Mouse (Mus musculus) retina, postnatal 7 days (tissue): ENCODE results near the gene Llgl2.

Experiments used
- DNase-seq: peaks from one replicate; pipeline ENCODE4 v3.0.0-alpha.2; 2012; ENCODE audit warnings: low read depth, low spot score

The Llgl2 gene

DNA sequence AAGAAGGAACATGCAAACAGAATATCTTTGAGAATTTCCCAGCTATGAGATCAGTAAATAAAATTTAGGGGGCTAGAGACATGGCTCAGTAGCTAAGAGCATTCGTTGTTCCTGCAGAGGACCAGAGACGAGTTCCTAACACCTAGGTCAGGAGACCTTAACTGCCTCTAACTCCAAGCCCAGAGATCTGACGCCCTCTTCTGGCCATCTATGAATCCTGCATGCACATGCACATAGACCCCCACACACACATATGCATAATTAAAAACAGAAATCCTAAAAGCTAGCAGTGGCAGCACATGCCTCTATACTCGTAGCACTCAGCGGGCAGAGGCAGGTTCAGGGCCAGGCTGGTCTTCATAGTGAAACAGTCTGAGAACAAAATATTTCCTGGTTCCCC, 52.6 kb downstream of the Llgl2 start:
- no peak for DNase-seq

DNA sequence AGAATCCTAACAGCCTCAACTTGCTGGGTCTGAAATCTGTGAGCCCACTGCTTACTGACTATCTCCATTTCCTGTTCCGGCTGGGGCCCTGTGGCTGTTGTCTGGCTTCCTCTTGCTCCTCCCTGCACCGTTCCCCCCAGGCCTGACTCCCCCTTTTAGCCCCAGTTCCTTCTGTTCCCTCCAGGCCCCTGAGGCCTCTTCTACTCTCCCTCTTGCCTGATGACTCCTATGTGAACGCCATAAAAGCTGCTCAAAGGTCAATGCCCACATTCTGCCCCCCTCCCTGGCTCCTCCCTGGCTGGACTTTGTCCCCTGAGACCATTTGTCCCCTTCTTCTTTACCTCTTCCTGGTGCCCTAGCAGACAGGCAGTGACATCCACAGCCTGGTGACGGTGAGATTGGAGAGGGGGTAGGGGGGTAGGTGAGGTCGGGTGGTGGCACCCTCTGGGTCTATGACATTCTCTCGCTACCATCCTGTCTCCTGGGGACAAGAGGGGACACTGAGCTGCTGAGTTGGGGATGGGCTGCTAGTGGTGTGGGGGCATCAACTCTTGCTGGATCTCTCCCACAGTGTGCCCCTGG, 53.4 kb downstream of the Llgl2 start:
- no peak for DNase-seq

DNA sequence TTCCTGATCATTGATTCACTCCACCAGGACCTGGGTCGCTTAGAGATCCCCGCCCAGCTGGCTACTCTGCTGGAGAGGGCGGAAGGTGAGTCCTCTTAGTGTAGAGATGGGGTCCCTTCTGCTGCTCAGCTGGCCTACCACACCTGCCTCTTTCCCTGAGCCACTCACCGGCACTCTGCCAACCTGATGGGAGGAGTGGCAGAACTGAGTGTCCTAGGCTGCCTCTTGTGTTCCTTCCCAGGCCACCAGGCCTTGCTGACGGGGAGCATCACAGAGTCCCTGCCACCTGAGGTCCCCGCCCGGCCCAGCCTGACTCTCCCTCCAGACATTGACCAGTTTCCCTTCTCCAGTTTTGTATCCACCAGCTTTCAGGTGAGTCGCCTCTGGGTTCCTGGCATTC, 54.2 kb downstream of the Llgl2 start:
- no peak for DNase-seq

DNA sequence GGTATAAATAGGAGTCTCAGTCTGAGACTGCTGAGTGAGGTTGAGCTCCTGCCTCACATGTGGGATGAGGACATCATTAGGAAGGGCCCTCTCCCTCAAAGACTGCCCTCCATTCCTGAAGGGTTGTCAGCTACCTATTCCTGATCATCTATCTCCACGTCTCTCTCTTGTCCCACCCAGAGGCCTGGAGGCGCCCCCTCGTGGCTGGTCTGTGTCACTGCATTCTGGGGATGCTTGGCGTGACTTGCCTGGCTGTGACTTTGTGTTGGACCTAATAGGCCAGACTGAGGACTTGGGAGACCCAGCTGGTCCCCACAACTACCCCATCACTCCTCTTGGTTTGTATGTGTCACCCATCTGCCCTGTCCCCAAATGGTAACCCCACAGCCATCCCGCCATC, 57.2 kb downstream of the Llgl2 start:
- no peak for DNase-seq

DNA sequence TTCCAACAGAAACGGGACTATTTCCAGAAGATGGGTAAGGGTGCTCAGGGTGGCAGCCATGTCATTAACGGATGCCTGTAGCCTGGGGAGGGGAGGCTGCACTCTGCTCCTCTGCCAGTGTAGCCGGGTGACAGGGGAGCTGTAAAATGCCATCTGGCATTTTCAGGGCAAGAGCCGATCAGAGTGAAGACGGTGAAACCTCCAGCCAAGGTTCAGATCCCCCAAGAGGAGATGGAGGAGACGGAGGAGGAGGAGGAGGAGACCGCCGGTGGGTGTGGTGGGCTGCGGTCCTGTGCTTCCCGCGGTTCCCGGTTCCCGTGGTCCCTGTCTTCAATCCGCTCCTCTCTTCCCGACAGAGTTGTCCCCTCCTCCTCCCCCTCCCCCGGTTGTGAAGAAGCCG, 59.4 kb downstream of the Llgl2 start:
- no peak for DNase-seq

DNA sequence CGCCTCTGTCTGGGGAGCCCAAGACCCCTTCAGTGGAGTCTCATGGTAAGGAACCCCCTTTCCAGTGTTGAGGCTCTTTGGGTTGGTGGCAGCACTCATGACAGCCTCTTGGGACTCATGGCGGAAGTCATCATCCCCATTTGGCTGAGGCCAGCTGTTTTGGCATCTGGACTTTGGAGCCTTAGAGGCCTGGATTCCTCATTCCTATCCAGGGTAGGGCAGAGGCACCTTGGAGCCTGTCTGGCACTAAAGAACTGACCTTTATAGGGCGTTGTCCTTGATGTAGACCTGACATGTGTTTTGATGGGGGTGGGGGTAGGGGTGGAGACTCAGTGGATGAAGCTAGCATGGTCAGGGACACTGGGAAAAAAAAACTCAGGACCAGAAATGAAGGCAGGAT, 60.5 kb downstream of the Llgl2 start:
- no peak for DNase-seq

DNA sequence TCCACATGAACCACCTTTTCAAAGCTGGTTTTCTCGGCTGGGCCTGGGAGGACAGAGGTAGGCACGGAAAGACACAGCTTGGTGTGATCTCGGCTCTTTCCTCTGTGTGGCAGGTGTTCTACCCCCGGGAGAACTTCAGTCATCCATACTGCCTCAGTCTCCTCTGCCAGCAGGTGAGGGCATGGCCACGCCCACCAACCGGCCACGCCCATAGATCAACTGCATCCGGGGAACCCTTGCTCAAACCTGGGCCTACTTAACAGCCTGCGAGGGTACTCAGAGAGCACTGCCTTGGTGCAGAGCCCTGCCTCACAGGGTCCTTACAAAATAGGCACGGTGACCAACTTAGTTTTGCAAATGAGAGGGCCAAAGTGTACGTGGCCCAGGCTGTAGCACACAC, 61.4 kb downstream of the Llgl2 start:
- no peak for DNase-seq

DNA sequence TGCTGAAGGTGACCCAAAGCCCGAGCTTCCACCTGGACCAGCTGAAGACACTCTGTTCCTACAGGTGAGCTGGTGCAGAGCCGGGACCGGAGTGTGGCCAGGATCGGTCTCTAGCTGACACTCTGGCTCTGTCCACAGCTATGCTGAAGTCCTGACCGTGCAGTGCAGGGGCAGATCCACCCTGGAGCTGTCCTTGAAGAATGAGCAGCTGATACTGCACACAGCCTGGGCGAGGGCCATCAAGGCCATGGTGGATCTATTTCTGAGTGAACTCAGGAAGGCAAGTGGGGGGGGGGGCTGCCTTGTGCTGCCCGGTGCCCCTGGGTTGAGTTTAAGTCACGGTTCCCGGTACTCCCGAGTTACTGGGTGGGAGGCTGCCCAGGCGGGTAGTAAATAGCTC, 62.6 kb downstream of the Llgl2 start:
- DNase-seq: no peak

DNA sequence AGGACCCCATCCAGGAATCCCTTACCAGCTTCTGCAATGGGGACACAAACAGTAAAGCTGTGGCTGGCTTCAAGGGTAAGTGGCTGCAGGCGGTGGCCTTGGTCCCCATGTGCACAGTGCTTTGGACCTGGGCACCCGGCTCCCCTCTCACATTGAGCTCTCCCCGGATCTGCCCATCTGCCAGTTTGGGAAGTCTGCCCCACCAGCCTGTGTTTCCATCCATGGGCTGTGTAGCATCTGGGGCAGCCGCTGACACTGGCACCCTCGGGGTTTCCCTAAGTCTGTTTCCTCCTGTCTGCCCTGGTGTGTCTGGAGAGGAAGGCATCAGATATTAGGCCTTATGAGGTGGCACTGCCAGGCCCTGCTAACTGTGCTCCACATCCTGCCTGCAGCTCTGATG, 64.2 kb downstream of the Llgl2 start:
- no peak for DNase-seq

DNA sequence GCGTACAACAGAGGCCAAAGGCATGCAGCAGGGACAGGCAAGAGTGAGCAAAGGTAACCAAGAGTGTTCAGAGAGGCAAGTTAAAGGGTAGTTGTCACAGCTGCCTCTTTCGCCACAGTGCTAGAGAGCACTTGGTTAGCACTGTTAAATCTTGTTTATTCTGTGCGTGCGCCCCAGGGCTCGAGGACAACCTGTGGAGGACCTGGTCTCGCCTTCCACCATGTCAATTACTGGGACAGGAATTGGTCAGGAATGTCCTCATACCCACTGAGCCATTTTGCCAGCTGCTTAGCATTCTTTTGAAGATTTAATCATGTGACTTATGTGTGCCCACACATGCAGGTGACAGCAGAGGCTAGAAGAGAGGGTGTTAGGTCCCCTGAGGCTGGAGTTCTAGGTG, 65.3 kb downstream of the Llgl2 start:
- no peak for DNase-seq

DNA sequence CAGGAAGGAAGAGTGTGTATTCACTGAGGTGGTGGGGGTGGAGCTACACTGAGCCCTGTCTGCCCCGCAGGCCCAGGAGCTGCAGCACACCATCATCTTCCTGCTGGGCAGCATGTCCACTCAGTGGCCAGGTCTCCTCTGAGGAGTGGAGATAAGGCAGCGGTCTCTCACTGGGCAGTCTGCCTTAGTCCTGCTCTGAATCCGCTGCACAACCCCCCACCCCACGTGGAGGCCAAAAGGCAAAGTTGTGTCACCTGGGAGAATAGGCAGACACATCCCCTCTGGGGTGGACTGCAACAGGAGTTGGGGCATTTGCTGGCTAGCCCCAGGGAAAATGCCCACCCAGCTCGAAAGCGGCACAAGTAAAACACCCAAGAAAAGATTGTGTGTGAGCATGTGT, 68.4 kb downstream of the Llgl2 start:
- no peak for DNase-seq

DNA sequence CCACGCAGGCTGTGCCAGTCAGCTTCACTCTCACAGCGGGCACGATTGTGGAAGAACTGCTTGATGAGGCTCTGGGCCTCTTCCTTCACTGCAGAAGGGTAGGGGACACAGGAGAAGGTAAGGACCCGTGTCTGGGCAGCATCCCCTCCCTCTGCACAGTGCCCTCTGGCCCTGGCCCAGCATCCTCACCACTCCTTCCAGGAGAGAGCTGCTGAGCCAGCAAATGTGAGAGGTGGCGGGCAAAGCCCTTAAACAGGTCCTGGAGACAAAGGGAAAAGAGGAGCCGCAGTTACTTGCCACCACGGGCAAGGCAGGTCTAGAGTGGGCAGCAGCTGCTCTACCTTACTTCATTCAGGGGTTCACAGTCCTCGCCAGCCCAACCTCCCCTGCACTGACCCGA, 69.2 kb downstream of the Llgl2 start:
- no peak for DNase-seq

DNA sequence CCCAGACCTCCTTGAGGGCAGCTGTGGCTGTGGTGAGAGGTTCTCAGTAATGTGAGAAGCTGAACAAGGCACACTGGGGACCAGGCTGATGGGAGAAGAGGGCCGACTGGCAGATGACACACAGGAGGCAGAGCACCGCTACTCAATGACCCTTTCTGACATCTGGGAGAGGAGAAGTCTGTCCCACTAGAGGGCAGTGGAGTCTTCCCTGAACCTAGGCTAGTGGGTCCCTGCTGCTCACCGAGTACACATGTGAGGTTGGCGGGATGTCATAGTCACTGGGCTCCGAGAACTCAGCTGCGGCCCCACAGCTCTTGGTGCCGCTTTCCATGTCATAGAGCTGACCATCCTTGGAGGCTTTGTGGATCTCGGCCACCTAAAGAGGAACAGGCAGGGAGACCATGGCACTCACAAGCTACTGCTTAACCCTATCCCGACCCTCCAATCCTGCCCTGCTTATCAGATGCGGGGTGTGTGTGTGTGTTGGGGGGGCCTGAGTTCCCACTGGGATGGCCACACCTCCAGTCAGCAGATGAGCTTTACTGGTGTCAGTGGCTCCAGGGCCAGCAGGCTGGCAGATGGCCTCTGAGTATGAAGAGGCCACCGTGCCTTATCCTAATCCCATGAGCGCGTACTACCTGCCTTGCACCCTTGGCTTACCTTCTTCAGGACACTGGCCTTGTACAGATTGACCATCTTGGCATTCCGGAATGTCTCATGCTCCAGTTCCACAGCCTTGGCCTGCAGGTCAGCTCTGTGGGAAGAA, 71.1 kb downstream of the Llgl2 start:
- DNase-seq: peak; percentile 55

DNA sequence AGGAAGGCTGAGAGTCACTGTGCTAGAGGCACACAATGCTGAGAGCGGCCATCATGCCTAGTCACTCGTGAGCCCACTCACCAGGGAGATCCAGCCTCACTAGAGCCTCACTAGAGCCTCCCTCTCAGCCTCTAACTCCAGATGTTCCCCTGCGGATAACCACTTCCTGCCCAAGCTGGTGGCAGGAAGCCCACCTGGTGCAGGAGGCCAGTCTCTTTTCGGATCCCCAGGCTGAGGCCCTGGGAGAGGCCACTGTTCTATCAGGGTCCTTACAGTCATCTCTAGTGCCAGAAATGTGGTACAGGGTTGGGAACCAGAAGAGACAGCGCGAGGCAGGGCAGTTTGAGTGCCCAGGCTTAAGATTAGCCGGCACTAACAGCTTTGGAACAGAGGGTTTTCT, 74.6 kb downstream of the Llgl2 start:
- DNase-seq: no peak

DNA sequence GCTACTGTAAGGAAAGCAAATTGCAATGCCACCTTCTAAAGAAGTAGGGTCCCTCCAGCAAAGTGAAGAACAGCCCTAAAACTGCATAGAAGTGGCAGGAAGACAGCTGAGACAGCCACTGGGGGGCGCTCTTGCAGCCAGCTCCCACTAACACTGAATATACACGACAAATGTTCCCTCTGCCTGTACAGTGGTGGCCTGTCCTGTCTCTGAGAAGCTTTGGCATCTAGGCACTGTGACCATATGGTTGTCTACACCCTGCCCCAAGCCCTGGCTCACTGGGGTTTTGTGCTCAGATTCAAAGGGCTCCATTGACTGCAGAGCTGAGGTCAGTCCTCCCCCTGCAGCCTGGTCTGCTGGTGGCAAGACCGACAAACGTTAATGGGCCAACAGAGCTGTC, 75.0 kb downstream of the Llgl2 start:
- no peak for DNase-seq

DNA sequence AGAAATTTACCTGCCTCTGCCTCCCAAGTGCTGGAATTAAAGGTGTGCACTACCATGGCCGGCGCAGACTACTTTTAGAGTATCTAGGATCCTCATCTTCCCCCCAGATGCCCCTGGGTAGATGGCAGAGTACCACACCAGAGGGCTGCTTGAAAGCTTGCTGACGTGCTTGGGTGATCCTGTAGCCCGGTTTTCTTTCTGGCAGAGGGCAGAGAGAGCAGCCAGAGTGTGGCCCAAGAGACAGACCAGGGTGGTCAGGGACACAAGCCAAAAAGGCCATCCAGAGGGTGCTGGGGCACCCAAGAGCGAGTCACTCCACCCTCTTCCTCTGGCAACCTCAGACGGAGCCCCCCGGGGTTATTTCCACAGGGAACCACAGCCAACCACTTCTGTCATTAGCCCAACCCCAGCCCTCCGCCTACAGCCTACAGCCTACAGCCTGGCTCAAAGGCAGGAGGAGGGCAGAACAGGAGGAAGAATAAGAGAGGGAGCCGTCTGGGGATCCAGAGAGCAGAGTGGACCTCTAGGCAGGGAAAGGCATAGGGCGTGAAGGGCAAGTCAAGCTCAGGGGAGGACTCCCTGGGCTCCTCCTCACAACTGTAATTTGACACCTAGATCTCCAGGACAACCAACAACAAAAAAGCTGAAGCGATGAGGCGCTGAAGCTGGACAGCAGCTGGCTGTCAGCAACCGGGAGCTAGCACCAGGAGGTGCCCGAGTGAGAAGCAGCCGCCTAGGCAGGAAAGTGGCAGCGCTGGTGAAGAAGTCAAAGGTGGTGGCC, 75.8 kb downstream of the Llgl2 start, which contains the start of gene Smim5:
Gene Smim5 (plus strand): TSS at position 481 of the 781 bp plus-strand sequence.
- no peak for DNase-seq

DNA sequence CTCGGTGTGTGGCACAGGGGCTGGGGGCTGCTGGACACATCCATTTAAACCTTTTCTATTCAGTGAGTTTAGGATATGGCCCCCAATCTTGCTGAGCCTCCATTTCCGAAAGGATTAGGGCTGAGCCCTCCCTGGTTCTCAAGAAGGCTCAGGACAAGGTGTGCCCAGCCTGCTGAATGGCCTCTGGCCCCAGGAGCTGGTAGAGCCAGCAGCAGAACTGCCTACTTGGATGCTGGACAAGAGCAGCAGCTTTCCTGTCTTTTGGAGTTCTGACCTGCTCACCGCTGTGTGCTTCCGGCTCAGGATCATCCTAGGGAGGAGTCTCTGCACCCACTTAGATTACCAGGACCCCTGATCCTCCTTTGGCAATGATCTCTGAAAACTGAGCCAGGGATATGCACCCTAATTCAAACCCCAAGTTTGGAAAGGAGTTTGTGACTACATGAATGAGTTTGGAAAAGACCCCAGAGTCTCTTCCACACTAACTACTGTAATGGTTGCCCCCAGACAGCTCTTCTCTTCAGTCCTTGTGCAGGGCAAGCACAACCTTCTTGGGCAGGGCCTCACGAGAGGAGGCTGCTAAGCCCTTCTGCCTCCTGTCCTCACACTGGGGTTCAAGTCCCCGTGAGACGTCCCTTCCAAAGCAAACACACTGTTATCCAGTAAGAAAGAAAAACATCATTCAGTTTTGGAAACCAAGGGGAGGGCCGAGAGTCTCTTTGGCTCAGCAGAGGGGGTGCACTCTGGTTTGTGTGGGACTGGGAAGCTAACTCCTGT, 76.9 kb downstream of the Llgl2 start:
- DNase-seq: no peak

DNA sequence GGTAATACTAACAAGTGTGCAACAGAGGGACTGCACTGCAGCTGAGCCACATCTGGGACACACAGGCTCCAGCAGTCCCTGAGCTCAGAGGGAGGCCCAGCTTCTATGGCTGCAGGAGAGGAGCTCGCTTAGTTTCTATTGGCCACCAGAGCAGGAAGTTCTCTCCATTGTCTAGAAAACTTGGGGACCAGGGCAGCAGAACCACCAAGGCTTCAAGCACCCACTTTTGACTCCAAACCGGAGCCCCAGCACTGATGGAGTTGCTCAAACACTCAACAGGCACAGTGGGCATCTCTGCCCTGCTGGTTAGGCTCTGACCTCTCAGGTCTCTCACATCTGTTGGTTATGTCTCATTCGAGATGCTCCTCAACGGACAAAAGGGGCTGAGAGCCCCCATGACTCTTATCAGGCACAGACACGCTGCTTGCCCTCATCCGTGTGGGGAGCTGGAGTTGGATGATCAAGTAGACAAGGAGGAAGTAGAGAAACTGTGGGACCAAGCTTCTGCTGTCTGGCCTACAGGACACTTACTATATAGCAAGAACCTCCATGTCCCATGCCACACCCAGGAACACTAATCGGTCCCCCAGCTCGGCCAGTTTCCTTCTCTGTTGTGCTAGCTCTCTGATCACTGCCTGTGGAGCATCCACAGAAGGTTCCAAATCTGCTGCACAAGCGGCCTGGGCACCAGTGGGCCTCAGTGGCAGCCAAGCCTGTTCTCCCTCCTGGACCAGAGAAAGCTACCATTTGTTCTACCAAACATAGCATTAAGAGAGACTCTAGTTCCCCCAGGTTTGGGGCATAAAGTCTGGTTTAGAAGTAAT, 77.7 kb downstream of the Llgl2 start:
- no peak for DNase-seq

DNA sequence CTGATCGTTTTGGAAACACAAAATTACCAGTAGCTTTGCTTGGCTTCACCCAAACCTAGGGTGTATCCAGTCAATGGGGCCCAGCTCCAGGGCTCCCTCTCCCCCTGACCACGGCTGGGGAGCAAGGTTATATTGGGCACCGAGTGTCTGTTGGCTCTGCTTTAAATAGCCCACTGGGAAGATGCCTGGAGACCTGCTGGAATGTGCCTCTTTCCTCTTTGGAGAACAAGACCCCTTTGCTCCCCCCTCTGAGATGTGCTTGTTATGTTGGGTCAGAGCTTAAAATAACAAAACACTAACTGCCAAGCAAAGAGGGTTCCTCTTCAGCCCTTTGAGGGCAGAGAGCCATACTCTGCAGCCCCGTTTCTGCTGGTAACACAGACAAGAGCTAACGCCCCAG, 78.3 kb downstream of the Llgl2 start:
- DNase-seq: no peak

DNA sequence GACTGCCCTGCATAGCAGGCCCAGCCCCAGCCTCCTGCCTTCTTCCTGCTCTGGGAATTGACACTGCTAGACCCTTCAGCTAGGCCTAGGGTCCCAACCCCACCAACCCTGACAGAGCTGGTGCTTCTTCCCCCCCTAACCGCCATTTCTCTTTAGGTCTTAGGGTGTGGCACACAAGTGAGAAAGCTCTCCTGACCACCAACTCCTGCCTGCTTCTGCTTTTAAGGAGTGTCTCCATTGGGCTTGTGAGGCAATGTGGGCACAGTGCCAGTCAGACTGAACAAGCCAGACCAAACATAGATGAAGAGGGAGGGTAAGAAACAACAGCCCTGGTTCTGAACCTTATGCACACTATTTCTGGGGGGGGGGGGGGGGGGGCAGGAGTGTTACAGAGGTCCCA, 79.0 kb downstream of the Llgl2 start:
- DNase-seq: no peak
